Mouse (Mus musculus) ES-Bruce4 (cell line): ENCODE measurements around the gene Spa17.

ENCODE experiments used
- CTCF ChIP-seq: IDR thresholded peaks from one replicate; pipeline ENCODE4 v1.8.1; 2011; ENCODE audit warnings: low read depth, low read length
- EP300 ChIP-seq: IDR thresholded peaks from 2 replicates; pipeline ENCODE4 v1.6.1; 2011; ENCODE audit warnings: low read depth, low read length; ENCODE audit not compliant: insufficient read depth
- POLR2A ChIP-seq: IDR thresholded peaks from one replicate; pipeline ENCODE4 v1.8.1; 2011; ENCODE audit warnings: low read length; ENCODE audit not compliant: insufficient read depth

DNA sequence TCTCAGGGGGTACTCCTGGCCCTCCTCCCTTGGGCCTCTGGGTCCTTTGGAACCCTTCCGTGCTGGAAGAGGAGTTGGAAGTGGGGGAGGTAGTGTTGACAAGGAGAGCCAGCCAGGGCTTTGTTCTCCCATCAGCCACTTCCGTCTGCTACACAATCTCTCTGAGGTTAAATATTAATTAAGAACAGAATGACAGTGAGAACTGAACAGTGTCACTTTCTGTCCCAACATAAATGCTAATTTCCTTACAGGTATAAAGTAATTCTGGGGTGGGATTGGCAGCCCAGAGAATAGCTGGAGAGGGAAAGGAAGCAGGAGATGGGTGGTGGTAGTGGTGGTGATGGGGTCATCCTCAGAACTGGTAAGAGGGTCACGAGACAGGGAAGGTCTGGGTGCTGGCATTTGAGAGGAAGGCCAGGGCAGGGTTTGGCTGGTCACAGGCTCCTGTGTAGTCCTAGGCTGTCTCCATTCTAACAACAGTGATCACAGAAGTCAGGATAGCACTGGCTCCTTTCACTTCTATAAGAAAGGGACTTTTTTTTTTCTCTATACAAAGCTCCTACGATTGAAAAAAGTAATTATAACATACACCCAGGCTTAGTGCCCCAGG is 44.8 kb downstream of the Spa17 start:
- TF ChIP-seq CTCF, result no peak
- TF ChIP-seq EP300, result no peak
- no peak for TF ChIP-seq POLR2A
